Mouse (Mus musculus): ENCODE data around the gene Pknox2. TPM values are rescaled to one million over a fixed set of nuclear protein-coding genes. Genes with fewer than 3 reads are reported as not detected.
A peak's percentile ranks its signal among the peaks of the same experiment; 100 is the strongest.

Pknox2 gene
- total and polyA plus RNA-seq, 2 experiments from 2014 or later, result 2.0 to 7.3 TPM

DNA sequence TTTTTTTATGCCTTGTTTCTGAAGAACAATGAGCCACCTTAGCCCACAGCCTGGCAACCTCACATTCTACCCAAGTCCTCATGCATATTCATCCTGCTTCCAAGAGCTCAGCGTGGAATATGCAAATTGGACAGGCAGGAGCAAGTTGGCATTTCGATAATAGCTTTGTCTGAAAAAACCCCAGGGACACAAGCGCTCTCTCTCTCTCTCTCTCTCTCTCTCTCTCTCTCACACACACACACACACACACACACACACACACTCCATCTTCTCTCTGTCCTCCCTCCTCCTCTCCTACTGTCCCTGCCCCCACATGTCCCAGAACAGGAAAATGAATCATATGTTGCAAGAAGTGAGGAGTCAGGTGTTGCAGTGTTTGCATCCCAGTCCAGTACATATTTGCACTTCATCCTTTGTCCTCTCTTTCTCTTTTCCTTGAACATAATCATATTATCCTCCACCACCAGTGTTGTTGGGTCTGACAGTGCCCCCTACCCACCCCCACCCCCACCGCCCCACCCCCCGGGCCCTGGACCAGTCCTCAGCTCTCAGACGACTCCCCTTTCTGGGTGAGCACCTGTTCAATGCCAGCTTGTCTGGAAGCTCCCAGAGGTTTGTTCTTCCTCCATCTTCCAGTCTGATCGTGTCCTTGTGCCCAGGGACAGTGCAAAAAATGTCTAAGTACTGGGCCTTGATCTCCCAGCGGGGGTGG, 265.0 kb downstream of the Pknox2 start:
- H3K9ac ChIP-seq (replicated peaks; ENCODE audit: low read depth, low read length), result no peak overlapping the region
- no peak overlapping the region for H3K4me3 ChIP-seq (ENCODE audit: low read depth, low read length)
- no peaks in the 10 kb centered on the region for H3K4me1 ChIP-seq (ENCODE audit: control insufficient read depth, insufficient read depth)
- H3K27ac ChIP-seq (ENCODE audit: low read depth), result no peak overlapping the region
- 46% methylated on average over 8 of the region's 8 CpGs for WGBS
- DNase-seq (ENCODE audit: low spot score) (no peak), ATAC-seq (ENCODE audit: insufficient read depth, low read depth) (no peak)
- H3K36me3 ChIP-seq (replicated peaks; ENCODE audit: control insufficient read depth, insufficient read depth, low read length), result no peaks in the 10 kb centered on the region
- TF ChIP-seq CTCF (IDR thresholded peaks at IDR 0.05; ENCODE audit: low read depth) (no peak), EP300 (IDR thresholded peaks at IDR 0.05; ENCODE audit: low read depth) (no peak)
- H3K4me2 ChIP-seq (ENCODE audit: low read depth, low read length), result no peak overlapping the region
- no peaks in the 10 kb centered on the region for H3K27me3 ChIP-seq (ENCODE audit: control insufficient read depth, insufficient read depth, low read length)
- H3K9me3 ChIP-seq (replicated peaks; ENCODE audit: control insufficient read depth, low read length), result no peaks in the 10 kb centered on the region

DNA sequence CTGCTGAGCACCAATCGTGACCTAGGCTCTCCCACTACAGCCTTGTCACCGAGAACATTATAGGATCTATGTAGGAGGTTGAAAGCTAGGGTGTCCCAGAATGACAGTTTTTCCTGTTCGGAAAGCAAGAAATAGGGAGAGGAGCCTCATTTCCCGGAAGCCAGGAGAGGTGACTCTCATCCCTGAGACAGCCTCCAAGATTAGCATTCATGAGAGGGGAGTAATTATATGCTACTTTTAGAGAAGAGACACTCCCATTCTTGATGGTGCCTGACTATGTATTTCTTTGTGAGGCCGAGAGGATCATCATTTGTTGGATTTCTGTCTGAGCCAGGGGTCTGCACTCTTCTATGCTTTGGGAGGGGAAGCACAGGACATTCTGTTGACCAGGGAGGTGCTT, 265.6 kb downstream of the Pknox2 start:
- TF ChIP-seq EP300 (IDR thresholded peaks at IDR 0.05; ENCODE audit: low read depth) (no peak), CTCF (IDR thresholded peaks at IDR 0.05; ENCODE audit: low read depth) (no peak)
- H3K9ac ChIP-seq (replicated peaks; ENCODE audit: low read depth, low read length), result no peak overlapping the region
- 67% methylated on average over 5 of the region's 5 CpGs for WGBS
- H3K4me1 ChIP-seq (ENCODE audit: control insufficient read depth, insufficient read depth), result no peaks in the 10 kb centered on the region
- no peaks in the 10 kb centered on the region for H3K36me3 ChIP-seq (replicated peaks; ENCODE audit: control insufficient read depth, insufficient read depth, low read length)
- no peaks in the 10 kb centered on the region for H3K27me3 ChIP-seq (ENCODE audit: control insufficient read depth, insufficient read depth, low read length)
- H3K4me2 ChIP-seq (ENCODE audit: low read depth, low read length), result no peak overlapping the region
- ATAC-seq (ENCODE audit: insufficient read depth, low read depth) (no peak), DNase-seq (ENCODE audit: low spot score) (no peak)
- no peaks in the 10 kb centered on the region for H3K9me3 ChIP-seq (replicated peaks; ENCODE audit: control insufficient read depth, low read length)
- H3K27ac ChIP-seq (ENCODE audit: low read depth), result no peak overlapping the region
- H3K4me3 ChIP-seq (ENCODE audit: low read depth, low read length), result no peak overlapping the region

DNA sequence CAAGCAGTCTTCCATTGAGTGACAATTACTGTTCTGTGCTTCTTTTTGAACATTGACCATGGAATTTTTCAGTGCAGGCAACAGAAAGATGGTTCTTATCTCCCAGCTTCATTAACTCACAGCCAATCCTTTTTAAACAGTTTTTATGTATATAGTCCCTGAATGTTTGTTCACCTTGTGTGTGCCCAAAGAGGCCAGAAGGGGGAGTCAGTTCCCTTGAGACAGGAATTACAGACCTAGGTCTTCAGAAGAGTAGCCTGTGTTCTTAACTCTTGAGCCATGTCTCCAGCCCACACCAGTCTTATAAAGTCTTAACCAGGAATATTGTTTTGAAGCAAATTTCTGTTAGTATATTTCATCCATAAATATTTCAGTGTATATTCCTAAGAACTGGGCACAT, 270.4 kb downstream of the Pknox2 start:
- no peak for DNase-seq (ENCODE audit: low spot score)
- H3K27me3 ChIP-seq (ENCODE audit: control insufficient read depth, insufficient read depth, low read length), result no peaks in the 10 kb centered on the region
- no peak overlapping the region for H3K27ac ChIP-seq (ENCODE audit: low read depth)
- ATAC-seq (ENCODE audit: insufficient read depth, low read depth), result no peak
- no peak overlapping the region for H3K9ac ChIP-seq (replicated peaks; ENCODE audit: low read depth, low read length)
- TF ChIP-seq CTCF (IDR thresholded peaks at IDR 0.05; ENCODE audit: low read depth) (no peak), EP300 (IDR thresholded peaks at IDR 0.05; ENCODE audit: low read depth) (no peak)
- no peak overlapping the region for H3K4me3 ChIP-seq (ENCODE audit: low read depth, low read length)
- no peak overlapping the region for H3K4me2 ChIP-seq (ENCODE audit: low read depth, low read length)
- no peaks in the 10 kb centered on the region for H3K9me3 ChIP-seq (replicated peaks; ENCODE audit: control insufficient read depth, low read length)
- H3K36me3 ChIP-seq (replicated peaks; ENCODE audit: control insufficient read depth, insufficient read depth, low read length), result no peaks in the 10 kb centered on the region
- H3K4me1 ChIP-seq (ENCODE audit: control insufficient read depth, insufficient read depth), result no peaks in the 10 kb centered on the region; the same call in 1 of the 2 replicates

DNA sequence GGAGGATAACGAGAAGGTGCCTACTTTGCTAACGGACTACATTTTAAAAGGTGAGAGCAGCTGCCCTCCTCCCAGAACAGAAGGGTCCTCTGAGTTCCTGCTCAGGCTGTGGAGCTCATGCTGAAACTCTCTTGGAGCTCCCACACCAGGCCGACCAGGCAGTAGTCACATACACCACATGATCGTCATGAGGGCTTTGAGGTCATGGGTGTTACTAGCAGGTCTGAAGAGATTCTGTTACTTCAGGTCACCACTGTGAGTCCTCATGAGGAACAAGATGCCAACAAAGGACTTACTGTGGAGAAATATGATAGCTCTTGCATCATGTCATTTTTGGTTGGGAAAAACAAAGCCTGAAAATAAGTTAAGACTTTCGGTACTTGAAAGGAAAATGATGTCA, 270.9 kb downstream of the Pknox2 start:
- Histone ChIP-seq H3K9me3 (replicated peaks; ENCODE audit: control insufficient read depth, low read length) (no peaks in the 10 kb centered on the region), H3K9ac (replicated peaks; ENCODE audit: low read depth, low read length) (no peak overlapping the region), H3K4me3 (ENCODE audit: low read depth, low read length) (no peak overlapping the region), H3K36me3 (replicated peaks; ENCODE audit: control insufficient read depth, insufficient read depth, low read length) (no peaks in the 10 kb centered on the region), H3K27me3 (ENCODE audit: control insufficient read depth, insufficient read depth, low read length) (no peaks in the 10 kb centered on the region), H3K4me2 (ENCODE audit: low read depth, low read length) (no peak overlapping the region), H3K4me1 (ENCODE audit: control insufficient read depth, insufficient read depth) (no peaks in the 10 kb centered on the region; the same call in 1 of the 2 replicates), H3K27ac (ENCODE audit: low read depth) (no peak overlapping the region)
- ATAC-seq (ENCODE audit: insufficient read depth, low read depth), result no peak
- WGBS, result 72% methylated on average over 5 of the region's 5 CpGs
- DNase-seq (ENCODE audit: low spot score), result no peak
- TF ChIP-seq EP300 (IDR thresholded peaks at IDR 0.05; ENCODE audit: low read depth) (no peak), CTCF (IDR thresholded peaks at IDR 0.05; ENCODE audit: low read depth) (no peak)

DNA sequence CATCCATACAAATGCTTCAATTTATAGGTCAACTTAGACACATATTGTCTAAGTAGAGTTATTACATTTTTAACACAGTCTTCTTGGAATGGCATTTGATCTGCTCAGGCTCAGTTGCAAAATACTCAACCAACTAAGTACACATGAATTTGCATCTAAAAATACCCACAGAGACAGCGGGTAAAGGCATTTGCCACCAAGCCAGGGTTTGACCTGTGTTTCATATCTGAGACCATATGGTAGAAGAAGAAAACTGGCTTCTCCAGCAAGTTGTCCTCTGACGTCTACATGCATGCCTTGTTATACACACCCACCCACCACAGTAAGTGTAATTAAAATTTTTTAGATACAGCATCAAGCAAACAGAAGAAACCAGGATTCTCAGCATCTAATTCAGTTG, 273.4 kb downstream of the Pknox2 start:
- Histone ChIP-seq H3K9me3 (replicated peaks; ENCODE audit: control insufficient read depth, low read length) (no peaks in the 10 kb centered on the region), H3K36me3 (replicated peaks; ENCODE audit: control insufficient read depth, insufficient read depth, low read length) (no peaks in the 10 kb centered on the region), H3K9ac (replicated peaks; ENCODE audit: low read depth, low read length) (no peak overlapping the region), H3K27me3 (ENCODE audit: control insufficient read depth, insufficient read depth, low read length) (no peaks in the 10 kb centered on the region), H3K4me3 (ENCODE audit: low read depth, low read length) (no peak overlapping the region), H3K27ac (ENCODE audit: low read depth) (no peak overlapping the region), H3K4me1 (ENCODE audit: control insufficient read depth, insufficient read depth) (no peaks in the 10 kb centered on the region; the same call in 1 of the 2 replicates), H3K4me2 (ENCODE audit: low read depth, low read length) (no peak overlapping the region)
- peak; percentile 23 for DNase-seq (ENCODE audit: low spot score)
- ATAC-seq (ENCODE audit: insufficient read depth, low read depth), result no peak
- TF ChIP-seq CTCF (IDR thresholded peaks at IDR 0.05; ENCODE audit: low read depth) (no peak), EP300 (IDR thresholded peaks at IDR 0.05; ENCODE audit: low read depth) (no peak)
- WGBS, result 31% methylated on average over 2 of the region's 2 CpGs

DNA sequence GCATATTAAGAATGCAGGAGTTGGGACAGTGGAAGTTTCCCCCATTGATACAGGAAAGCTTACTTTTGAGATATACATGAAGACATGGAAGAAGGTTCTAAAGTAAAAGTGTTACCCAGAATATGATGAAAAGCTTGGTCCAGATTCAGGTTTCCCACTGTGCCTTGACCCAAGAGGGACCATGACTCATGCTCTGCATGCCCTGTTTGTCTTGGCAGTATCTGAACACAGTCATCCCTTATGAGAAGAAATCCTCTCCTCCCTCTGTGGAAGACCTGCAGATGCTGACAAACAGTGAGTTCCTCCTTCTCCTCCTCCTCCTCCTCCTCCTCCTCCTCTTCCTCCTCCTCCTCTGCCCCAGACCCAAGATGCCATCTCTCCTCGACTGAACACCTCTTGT, 276.9 kb downstream of the Pknox2 start:
- Histone ChIP-seq H3K36me3 (replicated peaks; ENCODE audit: control insufficient read depth, insufficient read depth, low read length) (no peaks in the 10 kb centered on the region), H3K4me2 (ENCODE audit: low read depth, low read length) (no peak overlapping the region), H3K9me3 (replicated peaks; ENCODE audit: control insufficient read depth, low read length) (no peaks in the 10 kb centered on the region), H3K4me1 (ENCODE audit: control insufficient read depth, insufficient read depth) (no peaks in the 10 kb centered on the region; the same call in 1 of the 2 replicates), H3K9ac (replicated peaks; ENCODE audit: low read depth, low read length) (no peak overlapping the region), H3K4me3 (ENCODE audit: low read depth, low read length) (no peak overlapping the region), H3K27ac (ENCODE audit: low read depth) (no peak overlapping the region), H3K27me3 (ENCODE audit: control insufficient read depth, insufficient read depth, low read length) (no peaks in the 10 kb centered on the region)
- no peak for TF ChIP-seq EP300 (IDR thresholded peaks at IDR 0.05; ENCODE audit: low read depth)
- TF ChIP-seq CTCF (IDR thresholded peaks at IDR 0.05; ENCODE audit: low read depth), result no peak
- DNase-seq (ENCODE audit: low spot score) (no peak), ATAC-seq (ENCODE audit: insufficient read depth, low read depth) (no peak)
- WGBS, result 29% methylated on average over 1 of the region's 1 CpGs
